Mouse (Mus musculus): ENCODE results near the gene Mon1a. TPM values are rescaled to one million over a fixed set of nuclear protein-coding genes. Genes with fewer than 3 reads are reported as not detected.

Mon1a gene
- total RNA-seq, 2 experiments from 2014 or later, result 6.1 TPM

- no peak for DNase-seq
Measured at GRCm38 (mm10) chr9:107949922-107950235, 61.9 kb downstream of the Mon1a start, which contains the start of gene Traip. TSS of gene Traip (plus strand) at chr9:107950136.

GRCm38 (mm10) chr9:107950460-107951355, 62.8 kb downstream of the Mon1a start:
- DNase-seq, result peak; percentile 95

Other genes starting within 250 kb of the Mon1a start
- gene Slc38a3, start 218.6 kb upstream of the Mon1a start, total RNA-seq (2021), result 1 to 10 TPM; 8.0 to 8.1 TPM
- gene Gnat1, start 208.4 kb upstream of the Mon1a start, total RNA-seq (2021), result not detected
- 10 to 100 TPM; 18.7 to 20.9 TPM for gene Sema3f, start 177.7 kb upstream of the Mon1a start, total RNA-seq (2021)
- gene Rbm5, start 117.2 kb upstream of the Mon1a start, total RNA-seq (2021), result 10 to 100 TPM; 65.4 to 73.1 TPM
- 10 to 100 TPM; 40.3 to 40.6 TPM for gene Rbm6, start 14.9 kb upstream of the Mon1a start, total RNA-seq (2021)
- 1 to 10 TPM; 2.9 to 3.1 TPM for gene Mst1r, start 18.7 kb downstream of the Mon1a start, total RNA-seq (2021)
- not detected for gene Actl11, start 40.3 kb downstream of the Mon1a start, total RNA-seq (2021)
- gene Camkv, start 47.5 kb downstream of the Mon1a start, total RNA-seq (2021), result not detected
- gene Traip, start 62.0 kb downstream of the Mon1a start, total RNA-seq (2021), result 10 to 100 TPM in 1 of 2 experiments, 1 to 10 TPM in 1; 7.4 to 10.5 TPM
- gene Uba7, start 87.4 kb downstream of the Mon1a start, total RNA-seq (2021), result 10 to 100 TPM; 13.6 to 13.9 TPM
- gene Gm20661, start 94.9 kb downstream of the Mon1a start, total RNA-seq (2021), result 1 to 10 TPM in 1 of 2 experiments, under 1 TPM in 1; 0.72 to 1.2 TPM
- 10 to 100 TPM; 24.8 to 27.7 TPM for gene Inka1, start 97.7 kb downstream of the Mon1a start, total RNA-seq (2021)
- gene Cdhr4, start 104.3 kb downstream of the Mon1a start, total RNA-seq (2021), result 1 to 10 TPM; 1.4 to 2.1 TPM
- gene Gm20662, start 108.2 kb downstream of the Mon1a start, total RNA-seq (2021), result 1 to 10 TPM in 1 of 2 experiments, under 1 TPM in 1; 0.17 to 1.6 TPM
- gene Ip6k1, start 114.3 kb downstream of the Mon1a start, total RNA-seq (2021), result 10 to 100 TPM; 48.3 to 55.4 TPM
- gene Gmppb, start 161.1 kb downstream of the Mon1a start, total RNA-seq (2021), result 10 to 100 TPM; 14.2 to 17.1 TPM
- 1 to 10 TPM; 2.3 to 2.6 TPM for gene Amigo3, start 165.0 kb downstream of the Mon1a start, total RNA-seq (2021)
- not detected for gene Mst1, start 192.3 kb downstream of the Mon1a start, total RNA-seq (2021)
- gene Rnf123, start 195.2 kb downstream of the Mon1a start, total RNA-seq (2021), result 10 to 100 TPM; 62.6 to 63.4 TPM
- gene Apeh, start 206.5 kb downstream of the Mon1a start, total RNA-seq (2021), result 10 to 100 TPM; 42.2 to 45.1 TPM